Mouse (Mus musculus): ENCODE results near the gene Hdgfl2.
A peak's percentile ranks its signal among the peaks of the same experiment; 100 is the strongest.
"Not testable (repeated sequence)": the region's sequence is repeated elsewhere in the genome, so short reads cannot be mapped to it uniquely, and the experiment has no call there.

The Hdgfl2 gene

GRCm38 (mm10) chr17:56057381-56058120 is 21.9 kb upstream of the Hdgfl2 start:
- DNase-seq (ENCODE audit: low read depth, low spot score) = no peak

- no peak for DNase-seq (ENCODE audit: low read depth, low spot score)
Observed at GRCm38 (mm10) chr17:56062081-56062480, 17.4 kb upstream of the Hdgfl2 start.

- DNase-seq (ENCODE audit: low read depth, low spot score) = not testable (repeated sequence)
Observed at GRCm38 (mm10) chr17:56065715-56066114, 13.7 kb upstream of the Hdgfl2 start.

GRCm38 (mm10) chr17:56066451-56066850 is 13.0 kb upstream of the Hdgfl2 start:
- DNase-seq (ENCODE audit: low read depth, low spot score) = no peak

- no peak for DNase-seq (ENCODE audit: low read depth, low spot score)
Observed at GRCm38 (mm10) chr17:56069066-56069465, 10.4 kb upstream of the Hdgfl2 start.

- no peak for DNase-seq (ENCODE audit: low read depth, low spot score)
Observed at GRCm38 (mm10) chr17:56071126-56071525, 8.3 kb upstream of the Hdgfl2 start.

DNA sequence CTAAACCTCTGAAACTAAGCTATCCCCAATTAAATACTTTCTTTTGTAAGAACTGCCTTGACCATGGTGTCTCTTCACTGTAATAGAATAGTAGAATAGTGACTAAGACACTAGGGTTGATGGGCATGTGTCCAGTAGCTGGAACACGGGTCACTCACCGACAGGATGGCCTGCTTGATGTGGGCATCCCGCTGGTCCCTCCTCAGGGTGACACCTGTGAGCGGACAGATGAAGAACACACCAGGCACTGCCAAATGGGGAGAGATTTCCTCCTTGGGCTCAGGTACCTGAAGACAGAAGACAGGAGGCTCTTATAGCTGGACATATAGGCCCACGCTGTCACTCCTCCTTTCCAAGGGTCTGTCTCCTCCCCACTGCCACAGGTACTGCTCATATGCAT is 7.2 kb upstream of the Hdgfl2 start:
- no peak for DNase-seq (ENCODE audit: low read depth, low spot score)

DNA sequence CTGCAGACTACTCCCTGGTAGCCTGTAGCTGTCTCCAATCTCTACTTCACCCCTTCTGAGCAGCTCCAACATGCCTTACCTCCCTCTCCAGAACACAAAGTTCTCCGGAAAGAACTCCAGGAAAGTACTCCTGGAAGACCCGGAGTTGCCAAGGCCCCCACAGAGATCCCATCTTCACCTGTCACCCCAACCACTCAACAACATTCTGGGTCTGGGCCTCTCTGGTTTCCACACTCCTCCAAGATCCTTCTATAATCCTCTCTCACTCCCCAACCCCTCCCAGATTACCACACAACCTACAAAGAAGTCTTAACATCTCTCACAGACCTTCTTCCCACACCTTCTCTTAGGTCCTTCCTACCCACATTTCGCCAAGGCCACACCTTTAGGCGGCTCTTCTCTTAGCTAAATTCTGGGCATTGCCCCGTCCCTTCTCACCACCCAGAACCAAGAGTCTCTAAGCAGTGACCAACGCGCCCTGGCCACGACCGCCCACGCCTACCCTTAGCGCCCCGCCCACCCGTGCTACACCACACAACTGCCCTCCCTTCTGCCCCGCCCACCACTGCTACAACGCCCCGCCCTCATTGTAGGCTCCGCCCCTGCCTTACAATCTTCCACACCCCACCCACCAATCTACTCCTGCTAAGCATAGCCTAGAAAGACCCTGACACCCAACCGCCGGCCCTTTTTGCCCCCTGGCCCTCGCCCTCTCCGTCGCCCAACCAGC is 5.2 kb upstream of the Hdgfl2 start:
- DNase-seq (ENCODE audit: low read depth, low spot score) = no peak

DNA sequence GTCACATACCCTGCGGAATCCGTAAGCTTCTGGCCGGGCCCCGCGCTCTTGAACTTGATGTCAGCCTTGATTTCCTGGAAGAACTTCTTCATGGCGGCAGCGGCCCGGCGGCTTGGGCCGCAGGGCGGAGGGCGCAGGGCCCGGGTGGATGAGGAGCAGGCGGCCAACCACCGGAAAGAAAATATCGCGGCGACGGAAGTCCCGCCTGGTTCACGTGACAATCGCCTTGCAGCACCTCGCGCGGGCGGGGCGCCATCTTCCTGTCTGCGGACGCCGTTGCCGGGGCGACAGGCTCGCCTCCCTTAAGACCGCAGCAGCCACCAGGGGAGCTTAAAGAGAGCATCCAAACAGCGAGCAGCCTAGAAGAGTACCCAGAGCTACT is 4.6 kb upstream of the Hdgfl2 start, which contains the start of gene Ubxn6:
Gene Ubxn6 (minus strand): TSS at position 202 of the 382 bp plus-strand sequence.
- peak; percentile 87 for DNase-seq (ENCODE audit: low read depth, low spot score)

DNA sequence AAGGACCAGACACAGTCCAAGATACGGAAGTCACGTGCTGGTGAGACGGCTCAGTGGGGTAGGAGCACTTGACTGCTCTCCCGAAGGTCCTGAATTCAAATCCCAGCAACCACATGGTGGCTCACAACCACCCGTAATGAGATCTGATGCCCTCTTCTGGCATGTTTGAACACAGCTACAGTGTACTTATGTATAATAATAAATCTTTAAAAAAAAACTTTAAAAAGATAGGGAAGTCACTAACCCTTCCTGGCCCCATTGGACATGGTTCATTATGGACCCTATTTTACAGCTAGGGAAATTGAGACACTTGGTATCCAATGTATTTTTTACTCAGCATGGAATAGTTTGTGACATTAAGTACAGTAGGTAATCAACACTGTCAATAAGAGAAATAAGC is 1.9 kb upstream of the Hdgfl2 start:
- DNase-seq (ENCODE audit: low read depth, low spot score) = no peak

- not testable (repeated sequence) for DNase-seq (ENCODE audit: low read depth, low spot score)
Observed at GRCm38 (mm10) chr17:56078361-56078760, 1.1 kb upstream of the Hdgfl2 start.

DNA sequence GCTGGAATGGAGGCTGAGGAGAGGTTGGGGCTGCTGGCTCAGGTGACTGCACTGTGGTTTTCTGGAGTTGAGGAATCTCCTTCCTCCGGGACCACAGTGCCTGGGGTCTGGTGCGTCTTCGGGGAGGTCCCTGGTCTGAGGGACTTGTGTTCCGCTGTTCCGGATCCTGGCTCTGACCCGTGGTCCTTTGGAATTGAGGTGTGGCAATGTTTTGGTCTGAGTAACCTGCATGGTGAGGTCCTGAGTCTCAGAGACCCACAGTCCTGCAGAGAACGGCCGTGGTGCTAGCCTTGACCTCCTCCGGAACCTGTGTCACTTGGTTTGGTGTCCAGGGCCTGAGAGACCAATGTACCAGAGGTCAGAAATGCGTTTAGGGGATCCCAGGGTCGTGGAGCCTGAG is 487 bp downstream of the Hdgfl2 start:
- no peak for DNase-seq (ENCODE audit: low read depth, low spot score)

- DNase-seq (ENCODE audit: low read depth, low spot score) = peak; percentile 74
Observed at GRCm38 (mm10) chr17:56080781-56081585, 1.5 kb downstream of the Hdgfl2 start.

GRCm38 (mm10) chr17:56092312-56092711 is 12.9 kb downstream of the Hdgfl2 start:
- DNase-seq (ENCODE audit: low read depth, low spot score) = no peak

- DNase-seq (ENCODE audit: low read depth, low spot score) = no peak
Observed at GRCm38 (mm10) chr17:56092794-56093193, 13.4 kb downstream of the Hdgfl2 start.

GRCm38 (mm10) chr17:56096883-56097282 is 17.4 kb downstream of the Hdgfl2 start:
- no peak for DNase-seq (ENCODE audit: low read depth, low spot score)

DNA sequence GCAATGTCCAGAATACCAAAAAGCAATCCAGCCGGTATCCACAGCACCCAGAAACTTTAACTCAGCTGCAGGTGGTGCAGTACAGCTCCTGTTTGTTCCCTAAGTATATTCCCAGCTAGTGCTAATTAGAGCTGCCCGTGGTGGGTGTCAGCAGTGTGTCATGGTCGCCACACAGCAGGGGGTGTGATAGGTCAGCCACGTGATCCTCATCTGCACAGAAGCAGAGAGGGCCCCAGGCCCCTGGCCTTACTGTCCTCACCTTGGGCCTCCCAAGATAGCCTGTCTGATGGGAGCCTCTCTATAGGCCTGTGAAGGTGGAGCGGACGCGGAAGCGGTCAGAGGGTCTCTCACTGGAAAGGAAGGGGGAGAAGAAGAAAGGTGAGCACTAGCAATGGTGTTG is 18.7 kb downstream of the Hdgfl2 start:
- DNase-seq (ENCODE audit: low read depth, low spot score) = no peak

GRCm38 (mm10) chr17:56098711-56099572 is 19.5 kb downstream of the Hdgfl2 start:
- no peak for DNase-seq (ENCODE audit: low read depth, low spot score)

GRCm38 (mm10) chr17:56100811-56101210 is 21.4 kb downstream of the Hdgfl2 start:
- no peak for DNase-seq (ENCODE audit: low read depth, low spot score)

DNA sequence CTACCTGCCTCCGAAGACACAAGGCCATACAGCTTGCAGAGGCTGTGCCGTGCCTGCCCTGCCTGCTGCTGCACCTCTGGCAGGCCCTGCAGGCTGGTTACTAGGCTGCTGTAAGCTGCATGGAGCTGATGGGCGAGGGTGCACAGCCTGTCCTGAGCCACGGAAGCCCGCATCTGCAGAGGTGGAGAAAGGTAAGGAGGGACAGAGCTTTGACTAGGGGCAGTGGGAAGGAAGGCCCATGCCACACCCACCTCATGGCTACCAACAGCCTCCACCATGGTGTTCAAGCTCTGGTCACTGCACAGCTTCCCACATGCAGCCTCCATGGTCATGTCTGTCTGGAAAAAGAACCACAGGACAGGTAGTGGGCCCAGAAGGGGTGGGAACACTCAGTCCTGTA is 22.7 kb downstream of the Hdgfl2 start:
- DNase-seq (ENCODE audit: low read depth, low spot score) = no peak

GRCm38 (mm10) chr17:56102927-56103326 is 23.5 kb downstream of the Hdgfl2 start:
- DNase-seq (ENCODE audit: low read depth, low spot score) = no peak

Data from brain, embryonic 18.5 days (tissue).